Mouse (Mus musculus): Measurements from ENCODE around the gene Ssu2.
A peak's percentile ranks its signal among the peaks of the same experiment; 100 is the strongest.

Gene Ssu2

GRCm38 (mm10) chr6:112387947-112388346 is at the start of gene Ssu2:
Gene Ssu2 (minus strand): TSS chr6:112388023.
- DNase-seq (ENCODE audit: low spot score in 2 of 2): no peak

- no peak for DNase-seq (ENCODE audit: low spot score in 2 of 2)
Observed at GRCm38 (mm10) chr6:112426018-112426732, 38.4 kb upstream of the Ssu2 start.

GRCm38 (mm10) chr6:112423746-112424501 is 36.1 kb upstream of the Ssu2 start:
- DNase-seq (ENCODE audit: low spot score in 2 of 2): peak; percentile 9 to 24

- no peak for DNase-seq (ENCODE audit: low spot score in 2 of 2)
Observed at GRCm38 (mm10) chr6:112420883-112421282, 33.1 kb upstream of the Ssu2 start.

GRCm38 (mm10) chr6:112419333-112419732 is 31.5 kb upstream of the Ssu2 start:
- DNase-seq (ENCODE audit: low spot score in 2 of 2): no peak

- DNase-seq (ENCODE audit: low spot score in 2 of 2): no peak
Observed at GRCm38 (mm10) chr6:112404111-112404510, 16.3 kb upstream of the Ssu2 start.

GRCm38 (mm10) chr6:112401953-112402683 is 14.3 kb upstream of the Ssu2 start:
- DNase-seq (ENCODE audit: low spot score in 2 of 2): peak; percentile 38 to 65

GRCm38 (mm10) chr6:112397351-112397750 is 9.5 kb upstream of the Ssu2 start:
- no peak for DNase-seq (ENCODE audit: low spot score in 2 of 2)

- DNase-seq (ENCODE audit: low spot score in 2 of 2): no peak
Observed at GRCm38 (mm10) chr6:112396352-112396751, 8.5 kb upstream of the Ssu2 start.

- DNase-seq (ENCODE audit: low spot score in 2 of 2): no peak
Observed at GRCm38 (mm10) chr6:112388385-112388784, 562 bp upstream of the Ssu2 start.

- no peak for DNase-seq (ENCODE audit: low spot score in 2 of 2)
Observed at GRCm38 (mm10) chr6:112386260-112386659, 1.6 kb downstream of the Ssu2 start.

- DNase-seq (ENCODE audit: low spot score in 2 of 2): no peak
Observed at GRCm38 (mm10) chr6:112382990-112383685, 4.7 kb downstream of the Ssu2 start.

- no peak for DNase-seq (ENCODE audit: low spot score in 2 of 2)
Observed at GRCm38 (mm10) chr6:112379054-112379453, 8.8 kb downstream of the Ssu2 start.

- DNase-seq (ENCODE audit: low spot score in 2 of 2): no peak
Observed at GRCm38 (mm10) chr6:112375661-112376392, 12.0 kb downstream of the Ssu2 start.

- DNase-seq (ENCODE audit: low spot score in 2 of 2): no peak
Observed at GRCm38 (mm10) chr6:112373886-112374585, 13.8 kb downstream of the Ssu2 start.

- DNase-seq (ENCODE audit: low spot score in 2 of 2): no peak
Observed at GRCm38 (mm10) chr6:112365294-112365693, 22.5 kb downstream of the Ssu2 start.

- DNase-seq (ENCODE audit: low spot score in 2 of 2): no peak
Observed at GRCm38 (mm10) chr6:112364581-112364980, 23.2 kb downstream of the Ssu2 start.

- peak in 1 of 2 experiments; percentile 68 for DNase-seq (ENCODE audit: low spot score in 2 of 2)
Observed at GRCm38 (mm10) chr6:112362349-112362958, 25.4 kb downstream of the Ssu2 start.

- peak; percentile 22 to 35 for DNase-seq (ENCODE audit: low spot score in 2 of 2)
Observed at GRCm38 (mm10) chr6:112360676-112361075, 27.1 kb downstream of the Ssu2 start.

- no peak for DNase-seq (ENCODE audit: low spot score in 2 of 2)
Observed at GRCm38 (mm10) chr6:112359341-112359740, 28.5 kb downstream of the Ssu2 start.

Data from frontal cortex, postnatal 10 days (tissue).